Mouse (Mus musculus): ENCODE measurements around the gene Rxrb.
A peak's percentile ranks its signal among the peaks of the same experiment; 100 is the strongest.

The Rxrb gene

GRCm38 (mm10) chr17:34025756-34026151 lies 5.9 kb upstream of the Rxrb start:
- no peak for DNase-seq (ENCODE audit: low spot score)

- DNase-seq (ENCODE audit: low spot score) = no peak
These were observed 5.4 kb upstream of the Rxrb start for GRCm38 (mm10) chr17:34026221-34026620.

GRCm38 (mm10) chr17:34026917-34027655 lies 4.5 kb upstream of the Rxrb start:
- no peak for DNase-seq (ENCODE audit: low spot score)

GRCm38 (mm10) chr17:34027656-34028223 lies 3.9 kb upstream of the Rxrb start, which contains the start of gene H2-Ke6:
H2-Ke6 (minus strand) TSS chr17:34028060.
- peak; percentile 86 for DNase-seq (ENCODE audit: low spot score)

- DNase-seq (ENCODE audit: low spot score) = no peak
These were observed 3.0 kb upstream of the Rxrb start for GRCm38 (mm10) chr17:34028501-34029149.

GRCm38 (mm10) chr17:34029150-34029889 lies 2.3 kb upstream of the Rxrb start:
- DNase-seq (ENCODE audit: low spot score) = no peak

- no peak for DNase-seq (ENCODE audit: low spot score)
These were observed 1.6 kb upstream of the Rxrb start for GRCm38 (mm10) chr17:34029890-34030595.

GRCm38 (mm10) chr17:34030861-34031326 lies 718 bp upstream of the Rxrb start:
- no peak for DNase-seq (ENCODE audit: low spot score)

- DNase-seq (ENCODE audit: low spot score) = no peak
These were observed 591 bp downstream of the Rxrb start for GRCm38 (mm10) chr17:34032174-34032632.

- DNase-seq (ENCODE audit: low spot score) = no peak
These were observed 1.2 kb downstream of the Rxrb start for GRCm38 (mm10) chr17:34032806-34033205.

- no peak for DNase-seq (ENCODE audit: low spot score)
These were observed 1.8 kb downstream of the Rxrb start for GRCm38 (mm10) chr17:34033441-34033840.

- no peak for DNase-seq (ENCODE audit: low spot score)
These were observed 2.5 kb downstream of the Rxrb start for GRCm38 (mm10) chr17:34034064-34034463.

- DNase-seq (ENCODE audit: low spot score) = no peak
These were observed 3.9 kb downstream of the Rxrb start for GRCm38 (mm10) chr17:34035517-34035916.

GRCm38 (mm10) chr17:34036647-34037046 lies 5.0 kb downstream of the Rxrb start:
- no peak for DNase-seq (ENCODE audit: low spot score)

- no peak for DNase-seq (ENCODE audit: low spot score)
These were observed 5.6 kb downstream of the Rxrb start for GRCm38 (mm10) chr17:34037241-34037640.

- DNase-seq (ENCODE audit: low spot score) = no peak
These were observed 6.8 kb downstream of the Rxrb start for GRCm38 (mm10) chr17:34038440-34038839.

GRCm38 (mm10) chr17:34038878-34039561 lies 7.4 kb downstream of the Rxrb start, which contains the start of gene Col11a2:
Col11a2 (plus strand) TSS chr17:34039437.
- DNase-seq (ENCODE audit: low spot score) = no peak

GRCm38 (mm10) chr17:34039562-34040450 lies 8.2 kb downstream of the Rxrb start:
- no peak for DNase-seq (ENCODE audit: low spot score)

GRCm38 (mm10) chr17:34045941-34046340 lies 14.3 kb downstream of the Rxrb start:
- no peak for DNase-seq (ENCODE audit: low spot score)

All from layer of hippocampus, adult 9-10 months (tissue).